Mouse (Mus musculus): ENCODE data around the gene Exo5.

DNA sequence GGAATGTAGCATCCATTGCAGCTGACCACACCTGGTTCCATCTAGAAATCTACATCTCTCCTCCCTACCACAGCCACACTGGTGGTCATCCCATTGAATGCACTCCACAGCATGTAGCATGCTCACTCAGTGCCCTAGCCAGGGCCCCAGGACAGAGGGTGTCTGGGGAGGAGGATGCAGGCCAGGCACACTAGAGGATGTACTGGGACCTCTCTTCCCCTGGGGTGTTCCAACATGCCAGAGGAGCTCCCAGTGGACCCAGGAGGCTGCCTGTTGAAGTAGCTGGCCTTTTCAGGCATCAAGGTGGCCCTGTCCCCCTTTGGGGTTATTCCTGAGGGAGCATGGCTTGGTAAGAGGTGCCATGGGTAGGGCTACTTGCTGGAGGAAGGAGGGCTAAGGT, 32.9 kb downstream of the Exo5 start:
- TF ChIP-seq POLR2A (IDR thresholded peaks at IDR 0.05; ENCODE audit: extremely low read depth, insufficient read depth, low read length), result no peak
- TF ChIP-seq CTCF (IDR thresholded peaks at IDR 0.05; ENCODE audit: extremely low read depth, insufficient read depth, low read length), result no peak

Measured in cortical plate, adult 2 months (tissue).